Mouse (Mus musculus): ENCODE data around the gene Hdgfl2.

DNA sequence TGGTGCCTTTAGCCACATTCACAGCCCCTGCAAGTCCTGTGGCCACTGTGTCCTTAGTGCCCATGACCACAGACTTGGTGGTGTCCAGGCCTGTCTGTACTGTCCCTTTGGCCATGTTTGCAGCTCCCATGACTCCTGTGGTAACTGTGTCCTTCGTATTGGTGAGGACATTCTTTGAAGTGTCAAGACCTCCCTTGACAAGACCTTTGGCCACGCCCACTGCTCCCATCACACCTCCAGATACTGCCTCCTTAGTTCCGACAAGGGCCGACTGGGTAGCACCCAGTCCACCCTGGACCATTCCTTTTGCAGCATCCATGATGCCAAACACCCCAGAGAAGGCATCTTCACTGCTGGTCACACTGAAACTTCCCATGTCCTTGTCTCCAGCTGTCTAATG, 27.5 kb downstream of the Hdgfl2 start:
- TF ChIP-seq EP300 (IDR thresholded peaks at IDR 0.05; ENCODE audit: insufficient read depth, low read depth, low read length) (no peak), POLR2A (IDR thresholded peaks at IDR 0.05; ENCODE audit: insufficient read depth, low read depth, low read length) (no peak)
